Mouse (Mus musculus) hindbrain, embryonic 11.5 days (tissue): ENCODE data around the gene Slc37a2. TPM values are rescaled to one million over a fixed set of nuclear protein-coding genes. Genes with fewer than 3 reads are reported as not detected.
"Not testable (repeated sequence)": the region's sequence is repeated elsewhere in the genome, so short reads cannot be mapped to it uniquely, and the experiment has no call there.

ENCODE experiments used
- ATAC-seq: fragments of 200-750 bp; cut with Nextera tagmentation; 2 replicates; pipeline ENCODE4 v1.8.0; 2017; ENCODE audit warnings: mild to moderate bottlenecking, moderate TSS enrichment, moderate library complexity; ENCODE audit not compliant: low FRiP score
- DNase-seq: peaks from one replicate; pipeline ENCODE4 v3.0.0-alpha.2; 2015; ENCODE audit warnings: low spot score
- H3K27ac ChIP-seq: fragments of 300-500 bp; sonication (generic); 2 replicates; pipeline ENCODE4 v1.5.1; 2014; ENCODE audit warnings: mild to moderate bottlenecking, low read depth, low read length
- H3K27me3 ChIP-seq: fragments of 300-500 bp; sonication (generic); 2 replicates; pipeline ENCODE4 v1.6.1; 2014; ENCODE audit warnings: mild to moderate bottlenecking, low read length, moderate library complexity, mixed read lengths; ENCODE audit not compliant: control insufficient read depth, insufficient read depth
- H3K36me3 ChIP-seq: fragments of 300-500 bp; sonication (generic); 2 replicates; pipeline ENCODE4 v1.6.1; 2014; ENCODE audit warnings: mild to moderate bottlenecking, low read length, moderate library complexity, mixed read lengths; ENCODE audit not compliant: control insufficient read depth, insufficient read depth
- H3K4me1 ChIP-seq: fragments of 300-500 bp; sonication (generic); replicated peaks from 2 replicates; pipeline ENCODE4 v1.6.1; 2014; ENCODE audit warnings: low read length, mixed read lengths; ENCODE audit not compliant: control insufficient read depth, insufficient read depth
- H3K4me2 ChIP-seq: fragments of 300-500 bp; sonication (generic); replicated peaks from 2 replicates; pipeline ENCODE4 v1.6.1; 2014; ENCODE audit warnings: mild to moderate bottlenecking, low read depth, low read length
- H3K4me3 ChIP-seq: fragments of 300-500 bp; sonication (generic); 2 replicates; pipeline ENCODE4 v1.5.1; 2014; ENCODE audit warnings: low read depth, low read length
- H3K9ac ChIP-seq: fragments of 300-500 bp; sonication (generic); 2 replicates; pipeline ENCODE4 v1.6.1; 2014; ENCODE audit warnings: low read depth, low read length
- H3K9me3 ChIP-seq: fragments of 300-500 bp; sonication (generic); 2 replicates; pipeline ENCODE4 v1.6.1; 2016; ENCODE audit warnings: low read length; ENCODE audit not compliant: control insufficient read depth
- WGBS: fragments of 180-500 bp; shearing (Covaris S2); extraction: QIAGEN DNeasy Blood & Tissue Kit; methylation state at CpG from one replicate; pipeline ENCODE4 v1.1.7; 2014; 5-methylcytosine and 5-hydroxymethylcytosine counted together
- polyA plus RNA-seq: library from polyadenylated mRNA; unstranded; fragments of >200 nt; fragmentation: Nextera tagmentation; extraction: Ambion mirVana; gene quantifications from 2 replicates; pipeline ENCODE4 v1.2.1, GENCODE M21; 2014

Gene Slc37a2
- polyA plus RNA-seq: 1.0 and 1.2 TPM in 2 replicates

GRCm38 (mm10) chr9:37255149-37255888 is at the start of gene Slc37a2:
Gene Slc37a2, minus strand, starts transcription at chr9:37255738.
- WGBS: 4% methylated on average over 38 of the region's 38 CpGs
- peak within 1 kb of the TSS; percentile 77 for H3K4me2 ChIP-seq
- H3K36me3 ChIP-seq: no peaks in the 10 kb centered on the region
- H3K9me3 ChIP-seq: no peaks in the 10 kb centered on the region
- DNase-seq (peak; percentile 64), ATAC-seq (peak; percentile 72)
- no peak within 1 kb of the TSS for H3K27ac ChIP-seq
- peak within 1 kb of the TSS; percentile 34 for H3K4me3 ChIP-seq
- H3K4me1 ChIP-seq: no peaks in the 10 kb centered on the region; the same call in 1 of the 2 replicates
- peak within 1 kb of the TSS; percentile 54 for H3K9ac ChIP-seq
- peaks cover 2% of the 10 kb centered on the region; the same call in 1 of the 2 replicates for H3K27me3 ChIP-seq

DNA sequence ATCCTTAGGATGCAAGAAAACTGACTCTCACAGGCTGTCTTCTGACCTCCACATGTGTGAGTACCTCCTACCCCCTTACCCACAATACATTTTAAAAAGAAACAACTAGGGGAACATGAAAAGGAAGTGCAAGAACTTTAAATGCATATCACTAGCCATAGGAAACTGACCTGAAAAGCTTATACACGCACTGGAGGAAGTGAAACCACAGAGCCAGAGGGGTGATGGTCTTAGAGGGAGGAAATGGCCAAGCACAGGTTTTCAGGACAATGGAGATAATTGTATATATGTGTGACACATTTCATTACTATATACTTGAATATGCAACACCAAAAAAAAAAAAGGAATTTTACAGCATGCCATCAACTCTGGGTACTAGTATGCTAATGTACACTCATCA is 46.2 kb upstream of the Slc37a2 start:
- Histone ChIP-seq H3K9me3 (no peaks in the 10 kb centered on the region), H3K27ac (no peak overlapping the region), H3K36me3 (no peaks in the 10 kb centered on the region), H3K4me1 (no peaks in the 10 kb centered on the region), H3K27me3 (no peaks in the 10 kb centered on the region), H3K9ac (no peak overlapping the region), H3K4me3 (no peak overlapping the region), H3K4me2 (no peak overlapping the region)
- no peak for ATAC-seq
- WGBS: 93% methylated on average over 1 of the region's 1 CpGs
- no peak for DNase-seq

- not testable (repeated sequence) for H3K36me3 ChIP-seq, DNase-seq, H3K4me1 ChIP-seq, H3K27me3 ChIP-seq, H3K27ac ChIP-seq, H3K9me3 ChIP-seq, H3K9ac ChIP-seq, H3K4me3 ChIP-seq, ATAC-seq, H3K4me2 ChIP-seq
- 67% methylated on average over 1 of the region's 1 CpGs for WGBS
Measured at GRCm38 (mm10) chr9:37300501-37300900, 45.0 kb upstream of the Slc37a2 start.

- no peaks in the 10 kb centered on the region for H3K27me3 ChIP-seq
- H3K4me2 ChIP-seq: no peak overlapping the region
- DNase-seq (no peak), ATAC-seq (no peak)
- H3K27ac ChIP-seq: no peak overlapping the region
- no peaks in the 10 kb centered on the region for H3K36me3 ChIP-seq
- no peak overlapping the region for H3K4me3 ChIP-seq
- H3K4me1 ChIP-seq: no peaks in the 10 kb centered on the region
- no peak overlapping the region for H3K9ac ChIP-seq
- no peaks in the 10 kb centered on the region for H3K9me3 ChIP-seq
Measured at GRCm38 (mm10) chr9:37295586-37295985, 40.0 kb upstream of the Slc37a2 start.

DNA sequence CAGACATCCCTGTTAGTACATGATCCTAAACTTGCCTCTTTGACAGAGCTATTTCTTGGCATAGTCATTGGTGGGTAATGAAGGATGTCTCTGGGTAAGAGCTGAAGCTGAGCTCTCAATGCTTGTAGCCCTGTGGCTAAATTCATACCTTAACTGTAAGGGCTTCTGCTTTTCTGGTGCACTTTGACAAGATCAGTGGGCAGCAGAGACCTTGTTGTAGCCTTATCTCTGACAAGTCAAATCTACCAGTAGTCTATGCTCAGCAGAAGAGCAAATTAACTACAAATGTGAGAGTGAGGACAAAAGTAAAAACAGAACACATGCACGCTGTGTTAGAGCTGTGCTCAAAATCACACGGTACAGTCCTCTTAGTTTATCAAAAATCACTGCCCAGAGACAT is 11.1 kb upstream of the Slc37a2 start:
- WGBS: 89% methylated on average over 2 of the region's 2 CpGs
- no peak for ATAC-seq
- Histone ChIP-seq H3K4me3 (no peak overlapping the region), H3K27ac (no peak overlapping the region), H3K27me3 (no peaks in the 10 kb centered on the region), H3K4me1 (no peaks in the 10 kb centered on the region), H3K36me3 (no peaks in the 10 kb centered on the region), H3K9ac (no peak overlapping the region), H3K9me3 (no peaks in the 10 kb centered on the region), H3K4me2 (no peak overlapping the region)
- DNase-seq: no peak

- WGBS: 45% methylated on average over 7 of the region's 7 CpGs
- Histone ChIP-seq H3K4me1 (no peaks in the 10 kb centered on the region; the same call in 1 of the 2 replicates), H3K36me3 (no peaks in the 10 kb centered on the region), H3K27ac (no peak overlapping the region), H3K4me2 (peak overlapping the region; percentile 77), H3K27me3 (peaks cover 2% of the 10 kb centered on the region; the same call in 1 of the 2 replicates), H3K4me3 (peak overlapping the region; percentile 34), H3K9ac (no peak overlapping the region), H3K9me3 (no peaks in the 10 kb centered on the region)
- DNase-seq (peak; percentile 73), ATAC-seq (peak; percentile 26)
Measured at GRCm38 (mm10) chr9:37255889-37256225, 319 bp upstream of the Slc37a2 start.

DNA sequence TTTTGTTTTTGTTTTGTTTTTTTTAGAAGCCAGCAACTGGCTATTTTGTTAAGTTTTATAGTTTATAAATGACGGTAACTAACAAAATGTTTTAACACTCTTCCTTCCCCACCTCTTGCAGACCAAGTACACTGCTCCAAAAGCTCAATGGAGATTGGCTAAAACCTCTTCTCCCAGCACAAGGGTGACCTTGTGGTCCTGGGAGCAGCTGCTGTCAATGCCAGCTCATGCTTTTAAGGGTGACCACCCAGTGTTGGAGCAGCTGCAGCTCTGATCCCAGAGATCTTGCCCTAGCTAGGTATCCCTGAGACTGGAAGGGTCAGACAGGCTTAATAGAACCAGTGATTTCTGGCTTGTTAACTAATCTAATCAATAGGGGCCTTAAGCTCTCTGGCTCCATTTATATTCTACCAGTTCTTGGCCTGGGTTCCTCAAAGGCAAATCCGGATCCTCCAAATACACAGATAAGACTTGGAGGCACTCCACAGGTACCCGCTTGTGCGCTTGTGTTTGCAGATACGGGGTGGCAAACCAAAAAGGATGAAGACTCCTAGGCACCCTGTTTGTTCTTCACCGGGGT is 917 bp downstream of the Slc37a2 start:
- H3K27me3 ChIP-seq: peaks cover 2% of the 10 kb centered on the region; the same call in 1 of the 2 replicates
- H3K36me3 ChIP-seq: no peaks in the 10 kb centered on the region
- H3K9ac ChIP-seq: no peak overlapping the region; the same call in 1 of the 2 replicates
- H3K4me2 ChIP-seq: peak overlapping the region; percentile 77
- no peaks in the 10 kb centered on the region for H3K9me3 ChIP-seq
- H3K4me3 ChIP-seq: peak overlapping the region; percentile 34; the same call in 1 of the 2 replicates
- DNase-seq: peak; percentile 20
- no peak overlapping the region for H3K27ac ChIP-seq
- H3K4me1 ChIP-seq: no peaks in the 10 kb centered on the region; the same call in 1 of the 2 replicates
- WGBS: 19% methylated on average over 6 of the region's 6 CpGs
- peak; percentile 22; the same call in 1 of the 2 replicates for ATAC-seq

DNA sequence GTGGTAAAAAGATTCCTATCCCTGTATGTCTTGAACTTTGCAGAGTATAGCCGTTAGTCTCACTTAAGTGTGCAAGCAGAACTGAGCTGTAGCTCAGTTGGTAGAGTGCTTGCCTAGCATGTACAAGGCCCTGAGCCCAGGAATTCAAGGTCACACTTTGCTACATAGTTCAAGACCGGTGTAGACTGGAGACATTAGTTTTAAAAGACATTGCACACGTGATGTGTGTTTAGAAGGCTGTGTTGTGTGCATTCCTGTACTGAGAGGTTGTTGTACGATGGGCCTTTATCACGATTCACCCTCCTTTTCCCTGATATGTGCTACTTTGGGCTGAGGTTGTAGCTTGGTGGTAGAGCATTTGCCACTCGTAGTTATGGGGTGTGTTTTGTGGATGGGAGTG is 4.9 kb downstream of the Slc37a2 start:
- no peak overlapping the region for H3K4me2 ChIP-seq
- ATAC-seq (no peak), DNase-seq (no peak)
- peaks cover 2% of the 10 kb centered on the region; the same call in 1 of the 2 replicates for H3K27me3 ChIP-seq
- H3K9ac ChIP-seq: no peak overlapping the region
- no peak overlapping the region for H3K4me3 ChIP-seq
- no peaks in the 10 kb centered on the region for H3K36me3 ChIP-seq
- no peaks in the 10 kb centered on the region; the same call in 1 of the 2 replicates for H3K4me1 ChIP-seq
- 91% methylated on average over 6 of the region's 6 CpGs for WGBS
- H3K27ac ChIP-seq: no peak overlapping the region
- H3K9me3 ChIP-seq: no peaks in the 10 kb centered on the region

GRCm38 (mm10) chr9:37249976-37250375 is 5.6 kb downstream of the Slc37a2 start:
- no peak overlapping the region for H3K4me3 ChIP-seq
- WGBS: 94% methylated on average over 3 of the region's 3 CpGs
- no peak overlapping the region for H3K9ac ChIP-seq
- no peaks in the 10 kb centered on the region for H3K9me3 ChIP-seq
- no peak overlapping the region for H3K4me2 ChIP-seq
- no peak overlapping the region for H3K27ac ChIP-seq
- no peak for ATAC-seq
- no peak for DNase-seq
- H3K4me1 ChIP-seq: no peaks in the 10 kb centered on the region
- H3K27me3 ChIP-seq: peaks cover 2% of the 10 kb centered on the region; the same call in 1 of the 2 replicates
- H3K36me3 ChIP-seq: no peaks in the 10 kb centered on the region
